Mouse (Mus musculus): ENCODE measurements at regions not wholly inside any gene's neighbourhood (a gene's known extent, or its start where the extent isn't known, plus 50 kb on each side); places are given as distances from the start of the nearest gene placed in this dataset.
"Not testable (repeated sequence)": the region's sequence is repeated elsewhere in the genome, so short reads cannot be mapped to it uniquely, and the experiment has no call there.

- 4% methylated on average over 18 of the region's 18 CpGs for WGBS
- Histone ChIP-seq H3K4me1 (peaks cover 21% of the 10 kb centered on the region), H3K4me2 (peak overlapping the region; percentile 74), H3K9me3 (no peaks in the 10 kb centered on the region), H3K27ac (no peak overlapping the region), H3K27me3 (replicated peaks) (peaks cover 10% of the 10 kb centered on the region; the same call in 1 of the 2 replicates), H3K36me3 (replicated peaks) (no peaks in the 10 kb centered on the region), H3K4me3 (peak overlapping the region; percentile 39), H3K9ac (peak overlapping the region; percentile 34)
- ATAC-seq (replicated peaks) = peak; percentile 70
These were observed 122.5 kb upstream of the Dapk1 start for GRCm38 (mm10) chr13:60479043-60479861.

GRCm38 (mm10) chr13:60479862-60480730 is 121.7 kb upstream of the Dapk1 start:
- Histone ChIP-seq H3K4me1 (peaks cover 21% of the 10 kb centered on the region), H3K9me3 (no peaks in the 10 kb centered on the region), H3K27me3 (replicated peaks) (peaks cover 13% of the 10 kb centered on the region; the same call in 1 of the 2 replicates), H3K27ac (no peak overlapping the region), H3K9ac (no peak overlapping the region), H3K36me3 (replicated peaks) (no peaks in the 10 kb centered on the region), H3K4me2 (peak overlapping the region; percentile 74), H3K4me3 (peak overlapping the region; percentile 39)
- peak; percentile 21 for ATAC-seq (replicated peaks)
- 12% methylated on average over 13 of the region's 13 CpGs for WGBS

- ATAC-seq (replicated peaks) = no peak
- no peak overlapping the region for H3K4me3 ChIP-seq
- 4% methylated on average over 21 of the region's 21 CpGs for WGBS
These were observed 120.9 kb upstream of the Dapk1 start for GRCm38 (mm10) chr13:60480731-60481431.

GRCm38 (mm10) chr13:60481451-60481850 is 120.3 kb upstream of the Dapk1 start:
- 68% methylated on average over 11 of the region's 11 CpGs for WGBS

More at GRCm38 (mm10) chr13:60480731-60481431, 120.9 kb upstream of the Dapk1 start:
- peaks cover 21% of the 10 kb centered on the region for H3K4me1 ChIP-seq
- no peak overlapping the region for H3K27ac ChIP-seq
- peak overlapping the region; percentile 12 for H3K4me2 ChIP-seq
- no peaks in the 10 kb centered on the region for H3K9me3 ChIP-seq
- no peaks in the 10 kb centered on the region for H3K36me3 ChIP-seq (replicated peaks)
- no peak overlapping the region for H3K9ac ChIP-seq
- peaks cover 13% of the 10 kb centered on the region; the same call in 1 of the 2 replicates for H3K27me3 ChIP-seq (replicated peaks)

GRCm38 (mm10) chr13:60481946-60482345 is 119.8 kb upstream of the Dapk1 start:
- Histone ChIP-seq H3K4me3 (no peak overlapping the region), H3K4me1 (peaks cover 21% of the 10 kb centered on the region), H3K27ac (no peak overlapping the region), H3K4me2 (no peak overlapping the region), H3K36me3 (replicated peaks) (no peaks in the 10 kb centered on the region), H3K9me3 (no peaks in the 10 kb centered on the region), H3K27me3 (replicated peaks) (peaks cover 13% of the 10 kb centered on the region; the same call in 1 of the 2 replicates), H3K9ac (no peak overlapping the region)
- no peak for ATAC-seq (replicated peaks)
- WGBS = 95% methylated on average over 6 of the region's 6 CpGs

More at GRCm38 (mm10) chr13:60481451-60481850, 120.3 kb upstream of the Dapk1 start:
- Histone ChIP-seq H3K27me3 (replicated peaks) (peaks cover 13% of the 10 kb centered on the region; the same call in 1 of the 2 replicates), H3K4me1 (peaks cover 21% of the 10 kb centered on the region)
- not testable (repeated sequence) for H3K36me3 ChIP-seq (replicated peaks); H3K4me3 ChIP-seq; H3K27ac ChIP-seq; ATAC-seq (replicated peaks); H3K4me2 ChIP-seq; H3K9ac ChIP-seq; H3K9me3 ChIP-seq

GRCm38 (mm10) chr13:60486105-60486504 is 115.6 kb upstream of the Dapk1 start:
- Histone ChIP-seq H3K4me1 (peaks cover 1% of the 10 kb centered on the region), H3K9me3 (no peaks in the 10 kb centered on the region), H3K4me3 (no peak overlapping the region), H3K36me3 (replicated peaks) (no peaks in the 10 kb centered on the region), H3K9ac (no peak overlapping the region), H3K27ac (no peak overlapping the region), H3K27me3 (replicated peaks) (0 out of 2 replicates have a peak, but pooled peaks cover 3% of the 10 kb centered on the region), H3K4me2 (no peak overlapping the region)
- ATAC-seq (replicated peaks) = no peak
- 81% methylated on average over 2 of the region's 2 CpGs for WGBS

GRCm38 (mm10) chr13:60486871-60487270 is 114.9 kb upstream of the Dapk1 start:
- Histone ChIP-seq H3K27me3 (replicated peaks) (0 out of 2 replicates have a peak, but pooled peaks cover 3% of the 10 kb centered on the region), H3K27ac (no peak overlapping the region), H3K4me1 (no peaks in the 10 kb centered on the region), H3K4me3 (no peak overlapping the region), H3K9ac (no peak overlapping the region), H3K36me3 (replicated peaks) (no peaks in the 10 kb centered on the region), H3K4me2 (no peak overlapping the region), H3K9me3 (no peaks in the 10 kb centered on the region)
- 96% methylated on average over 5 of the region's 5 CpGs for WGBS
- no peak for ATAC-seq (replicated peaks)

GRCm38 (mm10) chr13:60488131-60488883 is 113.4 kb upstream of the Dapk1 start:
- 71% methylated on average over 13 of the region's 13 CpGs for WGBS
- no peak overlapping the region for H3K9ac ChIP-seq
- ATAC-seq (replicated peaks) = no peak

GRCm38 (mm10) chr13:60488884-60489265 is 112.9 kb upstream of the Dapk1 start:
- Histone ChIP-seq H3K9me3 (no peaks in the 10 kb centered on the region), H3K4me1 (no peaks in the 10 kb centered on the region), H3K36me3 (replicated peaks) (no peaks in the 10 kb centered on the region), H3K4me2 (no peak overlapping the region), H3K27ac (no peak overlapping the region), H3K27me3 (replicated peaks) (0 out of 2 replicates have a peak, but pooled peaks cover 3% of the 10 kb centered on the region), H3K4me3 (no peak overlapping the region), H3K9ac (no peak overlapping the region)
- no peak for ATAC-seq (replicated peaks)
- 60% methylated on average over 4 of the region's 4 CpGs for WGBS

More at GRCm38 (mm10) chr13:60488131-60488883, 113.4 kb upstream of the Dapk1 start:
- Histone ChIP-seq H3K4me1 (no peaks in the 10 kb centered on the region), H3K4me2 (no peak overlapping the region), H3K9me3 (no peaks in the 10 kb centered on the region), H3K27me3 (replicated peaks) (0 out of 2 replicates have a peak, but pooled peaks cover 3% of the 10 kb centered on the region), H3K27ac (no peak overlapping the region), H3K4me3 (no peak overlapping the region), H3K36me3 (replicated peaks) (no peaks in the 10 kb centered on the region)

- no peak for ATAC-seq (replicated peaks)
- no peaks in the 10 kb centered on the region for H3K27me3 ChIP-seq (replicated peaks)
- H3K27ac ChIP-seq = no peak overlapping the region
- no peaks in the 10 kb centered on the region for H3K9me3 ChIP-seq
- H3K9ac ChIP-seq = no peak overlapping the region
- H3K4me1 ChIP-seq = no peaks in the 10 kb centered on the region
- WGBS = 85% methylated on average over 16 of the region's 16 CpGs
- no peak overlapping the region for H3K4me3 ChIP-seq
- no peaks in the 10 kb centered on the region for H3K36me3 ChIP-seq (replicated peaks)
- H3K4me2 ChIP-seq = no peak overlapping the region
These were observed 109.7 kb upstream of the Dapk1 start for GRCm38 (mm10) chr13:60491948-60492464.

- H3K4me2 ChIP-seq = no peak overlapping the region
- no peaks in the 10 kb centered on the region for H3K36me3 ChIP-seq (replicated peaks)
- no peaks in the 10 kb centered on the region for H3K27me3 ChIP-seq (replicated peaks)
- H3K27ac ChIP-seq = no peak overlapping the region
- H3K9ac ChIP-seq = no peak overlapping the region
- ATAC-seq (replicated peaks) = no peak
- H3K4me3 ChIP-seq = no peak overlapping the region
- no peaks in the 10 kb centered on the region for H3K4me1 ChIP-seq
- no peaks in the 10 kb centered on the region for H3K9me3 ChIP-seq
- WGBS = 71% methylated on average over 5 of the region's 5 CpGs
These were observed 107.9 kb upstream of the Dapk1 start for GRCm38 (mm10) chr13:60493836-60494235.

Data from midbrain, embryonic 15.5 days (tissue).